Mouse (Mus musculus): ENCODE measurements around the gene Vmn1r77.
"Not testable (repeated sequence)": the region's sequence is repeated elsewhere in the genome, so short reads cannot be mapped to it uniquely, and the experiment has no call there.

Gene Vmn1r77

DNA sequence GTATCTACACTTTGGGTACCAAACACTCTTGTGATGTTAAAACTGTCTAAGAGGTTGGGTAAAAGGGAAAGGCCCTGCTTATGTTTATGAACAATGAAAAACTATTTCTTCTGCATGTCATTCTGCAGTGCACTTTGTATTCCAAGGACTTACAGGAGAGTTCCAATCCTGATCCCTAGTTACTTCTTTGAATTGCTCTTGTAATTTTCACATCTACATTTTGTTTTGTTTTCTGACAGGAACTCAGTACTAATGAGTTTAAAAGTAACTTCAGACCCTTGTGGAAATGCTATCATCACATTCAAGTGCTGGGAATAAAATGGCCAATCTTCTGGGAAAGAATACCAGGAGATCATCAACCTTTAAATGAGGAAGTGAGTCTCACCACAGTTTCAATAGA is at the start of gene Vmn1r77:
TSS of gene Vmn1r77 (plus strand) at position 301 of the 400 bp plus-strand sequence.
- not testable (repeated sequence) for DNase-seq (ENCODE audit: low spot score in 2 of 2)

- DNase-seq (ENCODE audit: low spot score in 2 of 2) = not testable (repeated sequence)
These were observed 25.1 kb upstream of the Vmn1r77 start for GRCm38 (mm10) chr7:12011491-12011890.

DNA sequence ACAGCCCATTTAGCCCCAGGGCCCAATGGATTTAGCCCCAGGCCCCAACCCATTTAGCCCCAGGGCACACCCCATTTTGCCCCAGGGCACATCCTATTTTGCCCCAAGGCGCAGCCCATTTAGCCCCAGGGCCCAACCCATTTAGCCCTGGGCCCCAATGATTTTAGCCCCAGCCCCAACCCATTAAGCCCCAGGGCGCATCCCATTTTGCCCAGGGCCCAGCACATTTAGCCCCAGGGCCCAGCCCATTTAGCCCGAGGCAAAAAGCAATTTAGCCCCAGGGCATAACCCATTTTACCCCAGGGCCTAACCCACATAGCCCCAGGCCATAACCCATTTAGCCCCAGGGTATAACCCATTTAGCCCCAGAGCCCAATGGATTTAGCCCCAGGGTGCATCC is 24.2 kb upstream of the Vmn1r77 start:
- DNase-seq (ENCODE audit: low spot score in 2 of 2) = not testable (repeated sequence)

- no peak for DNase-seq (ENCODE audit: low spot score in 2 of 2)
These were observed 23.4 kb upstream of the Vmn1r77 start for GRCm38 (mm10) chr7:12013106-12013505.

DNA sequence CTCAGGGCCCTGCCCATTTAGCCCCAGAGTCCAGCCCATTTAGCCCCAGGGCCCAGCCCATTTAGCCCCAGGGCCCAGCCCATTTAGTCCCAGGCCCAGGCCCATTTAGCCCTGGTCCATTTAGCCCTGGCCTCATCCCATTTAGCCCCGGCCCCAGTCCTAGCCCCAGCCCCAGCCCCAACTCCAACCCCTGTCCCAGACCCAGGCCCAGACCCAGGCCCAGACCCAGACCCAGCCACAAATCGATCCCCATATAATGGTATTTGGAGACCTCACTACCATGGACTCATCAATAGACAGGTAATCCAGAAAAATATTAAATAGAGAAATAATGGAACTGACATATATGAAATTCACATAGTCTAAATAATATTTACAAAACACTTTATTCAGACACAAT is 18.7 kb upstream of the Vmn1r77 start:
- DNase-seq (ENCODE audit: low spot score in 2 of 2) = not testable (repeated sequence)

DNA sequence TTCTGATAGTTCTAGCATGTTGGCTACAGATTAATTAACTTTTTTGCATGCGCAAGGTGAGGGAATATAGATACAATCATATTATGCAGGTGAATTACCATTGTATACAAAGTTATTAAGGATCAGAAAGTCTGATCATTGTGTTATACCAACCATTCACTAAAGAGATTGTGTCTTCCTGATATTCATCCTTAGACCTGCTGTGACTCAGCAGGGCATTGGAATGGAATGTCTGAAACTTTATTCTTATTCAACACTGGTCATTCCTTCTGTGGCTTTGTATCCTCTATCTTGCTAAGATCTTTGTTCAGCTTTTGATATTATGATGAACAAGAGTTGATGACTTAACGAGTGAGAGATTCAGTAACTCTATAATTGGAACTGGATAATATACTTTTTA is 4.1 kb downstream of the Vmn1r77 start:
- DNase-seq (ENCODE audit: low spot score in 2 of 2) = no peak

All from spleen, postnatal 36 days (tissue).